Mouse (Mus musculus) neural tube, embryonic 14.5 days (tissue): ENCODE data around the gene Cdca8. TPM values are rescaled to one million over a fixed set of nuclear protein-coding genes. Genes with fewer than 3 reads are reported as not detected.
"Not testable (repeated sequence)": the region's sequence is repeated elsewhere in the genome, so short reads cannot be mapped to it uniquely, and the experiment has no call there.

ENCODE experiments used
- ATAC-seq: fragments of 200-750 bp; cut with Nextera tagmentation; 2 replicates; pipeline ENCODE4 v1.8.0; 2017; ENCODE audit warnings: low read depth, mild to moderate bottlenecking, moderate TSS enrichment, moderate library complexity
- H3K27ac ChIP-seq: fragments of 300-500 bp; sonication (generic); 2 replicates; pipeline ENCODE4 v1.5.1; 2014; ENCODE audit warnings: low read depth, mild to moderate bottlenecking, control low read depth, low read length, moderate library complexity, mixed read lengths
- H3K27me3 ChIP-seq: fragments of 300-500 bp; sonication (generic); 2 replicates; pipeline ENCODE4 v1.6.1; 2014; ENCODE audit warnings: low read length; ENCODE audit not compliant: control insufficient read depth, insufficient read depth
- H3K36me3 ChIP-seq: fragments of 300-500 bp; sonication (generic); 2 replicates; pipeline ENCODE4 v1.6.1; 2014; ENCODE audit warnings: low read length, mixed read lengths; ENCODE audit not compliant: control insufficient read depth, insufficient read depth
- H3K4me1 ChIP-seq: fragments of 300-500 bp; sonication (generic); 2 replicates; pipeline ENCODE4 v1.6.1; 2014; ENCODE audit warnings: low read length; ENCODE audit not compliant: control insufficient read depth, insufficient read depth
- H3K4me2 ChIP-seq: fragments of 300-500 bp; sonication (generic); 2 replicates; pipeline ENCODE4 v1.6.1; 2014; ENCODE audit warnings: mild to moderate bottlenecking, low read depth, low read length, control low read depth
- H3K4me3 ChIP-seq: fragments of 300-500 bp; sonication (generic); 2 replicates; pipeline ENCODE4 v1.5.1; 2014; ENCODE audit warnings: low read depth, low read length, control low read depth, mixed read lengths
- H3K9ac ChIP-seq: fragments of 300-500 bp; sonication (generic); replicated peaks from 2 replicates; pipeline ENCODE4 v1.6.1; 2014; ENCODE audit warnings: low read depth, mild to moderate bottlenecking, control low read depth, low read length, mixed read lengths
- H3K9me3 ChIP-seq: fragments of 300-500 bp; sonication (generic); 2 replicates; pipeline ENCODE4 v1.6.1; 2016; ENCODE audit warnings: low read length; ENCODE audit not compliant: control insufficient read depth
- WGBS: fragments of 180-500 bp; shearing (Covaris S2); extraction: QIAGEN DNeasy Blood & Tissue Kit; methylation state at CpG from one replicate; pipeline ENCODE4 v1.1.7; 2014; 5-methylcytosine and 5-hydroxymethylcytosine counted together
- polyA plus RNA-seq: library from polyadenylated mRNA; unstranded; fragments of >200 nt; fragmentation: Nextera tagmentation; extraction: Ambion mirVana; gene quantifications from 2 replicates; pipeline ENCODE4 v1.2.1, GENCODE M21; 2014

Cdca8 gene
- polyA plus RNA-seq: 12.7 and 17.5 TPM in 2 replicates

GRCm38 (mm10) chr4:124939211-124939610, at the start of gene Cdca8:
Cdca8 (minus strand) TSS chr4:124939311.
- H3K4me3 ChIP-seq, H3K36me3 ChIP-seq, H3K9me3 ChIP-seq, H3K27me3 ChIP-seq, ATAC-seq, H3K9ac ChIP-seq, H3K27ac ChIP-seq, H3K4me2 ChIP-seq: not testable (repeated sequence)
- peaks cover 12% of the 10 kb centered on the region for H3K4me1 ChIP-seq
- WGBS: 93% methylated on average over 4 of the region's 4 CpGs

GRCm38 (mm10) chr4:124988382-124988781, 49.3 kb upstream of the Cdca8 start:
- Histone ChIP-seq H3K27me3 (peaks cover 54% of the 10 kb centered on the region), H3K9ac (no peak overlapping the region), H3K4me1 (peaks cover 13% of the 10 kb centered on the region; the same call in 1 of the 2 replicates), H3K36me3 (no peaks in the 10 kb centered on the region), H3K4me3 (no peak overlapping the region), H3K4me2 (no peak overlapping the region), H3K9me3 (no peaks in the 10 kb centered on the region), H3K27ac (no peak overlapping the region)
- ATAC-seq: no peak
- WGBS: 20% methylated on average over 9 of the region's 9 CpGs

GRCm38 (mm10) chr4:124987711-124988097, 48.6 kb upstream of the Cdca8 start:
- ATAC-seq: no peak
- H3K4me1 ChIP-seq: peaks cover 13% of the 10 kb centered on the region; the same call in 1 of the 2 replicates
- H3K36me3 ChIP-seq: no peaks in the 10 kb centered on the region
- H3K4me2 ChIP-seq: no peak overlapping the region
- peaks cover 58% of the 10 kb centered on the region for H3K27me3 ChIP-seq
- no peak overlapping the region for H3K9ac ChIP-seq
- 7% methylated on average over 10 of the region's 10 CpGs for WGBS
- no peak overlapping the region for H3K4me3 ChIP-seq
- H3K27ac ChIP-seq: no peak overlapping the region
- no peaks in the 10 kb centered on the region for H3K9me3 ChIP-seq

GRCm38 (mm10) chr4:124986739-124987710, 47.9 kb upstream of the Cdca8 start:
- Histone ChIP-seq H3K9ac (0 out of 2 replicates have a peak overlapping the region, but pooled peaks have one; percentile 25), H3K36me3 (no peaks in the 10 kb centered on the region), H3K9me3 (no peaks in the 10 kb centered on the region), H3K27ac (no peak overlapping the region), H3K4me3 (peak overlapping the region; percentile 20; the same call in 1 of the 2 replicates), H3K4me2 (peak overlapping the region; percentile 43), H3K27me3 (peaks cover 58% of the 10 kb centered on the region), H3K4me1 (peaks cover 13% of the 10 kb centered on the region; the same call in 1 of the 2 replicates)
- no peak for ATAC-seq
- 2% methylated on average over 50 of the region's 51 CpGs for WGBS

GRCm38 (mm10) chr4:124985671-124986602, 46.8 kb upstream of the Cdca8 start, which contains the start of gene Rspo1:
Rspo1 (plus strand) TSS chr4:124986430.
- Histone ChIP-seq H3K9me3 (no peaks in the 10 kb centered on the region), H3K4me1 (peaks cover 13% of the 10 kb centered on the region; the same call in 1 of the 2 replicates), H3K27ac (no peak within 1 kb of the TSS), H3K36me3 (no peaks in the 10 kb centered on the region), H3K27me3 (peaks cover 54% of the 10 kb centered on the region), H3K9ac (0 out of 2 replicates have a peak within 1 kb of the TSS, but pooled peaks have one; percentile 25), H3K4me2 (peak within 1 kb of the TSS; percentile 43), H3K4me3 (peak within 1 kb of the TSS; percentile 20; the same call in 1 of the 2 replicates)
- WGBS: 1% methylated on average over 43 of the region's 62 CpGs
- ATAC-seq: 0 out of 2 replicates have a peak, but pooled peaks have one; percentile 26

- Histone ChIP-seq H3K4me2 (no peak overlapping the region), H3K27ac (no peak overlapping the region), H3K4me3 (no peak overlapping the region), H3K36me3 (no peaks in the 10 kb centered on the region), H3K4me1 (peaks cover 12% of the 10 kb centered on the region; the same call in 1 of the 2 replicates), H3K9ac (no peak overlapping the region), H3K9me3 (no peaks in the 10 kb centered on the region), H3K27me3 (peaks cover 47% of the 10 kb centered on the region)
- no peak for ATAC-seq
- WGBS: 10% methylated on average over 18 of the region's 18 CpGs
These were observed 46.0 kb upstream of the Cdca8 start for GRCm38 (mm10) chr4:124984871-124985670.

- Histone ChIP-seq H3K4me2 (no peak overlapping the region), H3K4me1 (peaks cover 7% of the 10 kb centered on the region; the same call in 1 of the 2 replicates), H3K36me3 (no peaks in the 10 kb centered on the region), H3K9me3 (no peaks in the 10 kb centered on the region), H3K27me3 (peaks cover 38% of the 10 kb centered on the region), H3K27ac (no peak overlapping the region), H3K9ac (no peak overlapping the region), H3K4me3 (no peak overlapping the region)
- peak; percentile 34; the same call in 1 of the 2 replicates for ATAC-seq
- 18% methylated on average over 9 of the region's 9 CpGs for WGBS
These were observed 44.9 kb upstream of the Cdca8 start for GRCm38 (mm10) chr4:124983893-124984526.
